Mouse (Mus musculus): Measurements from ENCODE around the gene Gpr18.
A peak's percentile ranks its signal among the peaks of the same experiment; 100 is the strongest.
"Not testable (repeated sequence)": the region's sequence is repeated elsewhere in the genome, so short reads cannot be mapped to it uniquely, and the experiment has no call there.

Gpr18 gene

GRCm38 (mm10) chr14:121893747-121894146 lies 21.8 kb downstream of the Gpr18 start:
- no peak for DNase-seq (ENCODE audit: low read depth, low spot score)

- DNase-seq (ENCODE audit: low read depth, low spot score) = no peak
Observed at GRCm38 (mm10) chr14:121884150-121884797, 31.3 kb downstream of the Gpr18 start.

GRCm38 (mm10) chr14:121881211-121881610 lies 34.4 kb downstream of the Gpr18 start:
- DNase-seq (ENCODE audit: low read depth, low spot score) = no peak

- peak; percentile 67 for DNase-seq (ENCODE audit: low read depth, low spot score)
Observed at GRCm38 (mm10) chr14:121879266-121879840, 36.2 kb downstream of the Gpr18 start.

GRCm38 (mm10) chr14:121878859-121879206 lies 36.7 kb downstream of the Gpr18 start:
- DNase-seq (ENCODE audit: low read depth, low spot score) = no peak

- peak; percentile 99 for DNase-seq (ENCODE audit: low read depth, low spot score)
Observed at GRCm38 (mm10) chr14:121878176-121878858, 37.3 kb downstream of the Gpr18 start, which contains the start of gene Ubac2. TSS of gene Ubac2 (plus strand) at chr14:121878620.

GRCm38 (mm10) chr14:121877640-121878039 lies 37.9 kb downstream of the Gpr18 start:
- DNase-seq (ENCODE audit: low read depth, low spot score) = no peak

GRCm38 (mm10) chr14:121876860-121877259 lies 38.7 kb downstream of the Gpr18 start:
- no peak for DNase-seq (ENCODE audit: low read depth, low spot score)

GRCm38 (mm10) chr14:121876190-121876589 lies 39.4 kb downstream of the Gpr18 start:
- DNase-seq (ENCODE audit: low read depth, low spot score) = not testable (repeated sequence)

- no peak for DNase-seq (ENCODE audit: low read depth, low spot score)
Observed at GRCm38 (mm10) chr14:121873646-121874045, 41.9 kb downstream of the Gpr18 start.

- no peak for DNase-seq (ENCODE audit: low read depth, low spot score)
Observed at GRCm38 (mm10) chr14:121873172-121873571, 42.4 kb downstream of the Gpr18 start.

GRCm38 (mm10) chr14:121872760-121873159 lies 42.8 kb downstream of the Gpr18 start:
- no peak for DNase-seq (ENCODE audit: low read depth, low spot score)

GRCm38 (mm10) chr14:121869111-121869510 lies 46.5 kb downstream of the Gpr18 start:
- DNase-seq (ENCODE audit: low read depth, low spot score) = peak; percentile 60

GRCm38 (mm10) chr14:121866574-121866973 lies 49.0 kb downstream of the Gpr18 start:
- no peak for DNase-seq (ENCODE audit: low read depth, low spot score)

- DNase-seq (ENCODE audit: low read depth, low spot score) = peak; percentile 88
Observed at GRCm38 (mm10) chr14:121865162-121865561, 50.4 kb downstream of the Gpr18 start.
